Mouse (Mus musculus): ENCODE measurements around the gene Rbm6. TPM values are rescaled to one million over a fixed set of nuclear protein-coding genes. Genes with fewer than 3 reads are reported as not detected.

Rbm6 gene
- polyA plus RNA-seq, 1 experiment, result 62.5 TPM

- Histone ChIP-seq H3K4me3 (ENCODE audit: insufficient read depth, low read length) (peak overlapping the region; percentile 78), H3K27ac (ENCODE audit: insufficient read depth, low read length) (0 out of 2 replicates have a peak overlapping the region, but pooled peaks have one; percentile 68), H3K4me1 (ENCODE audit: control insufficient read depth, insufficient read depth, low read length) (no peaks in the 10 kb centered on the region; the same call in 1 of the 2 replicates)
- no peak for TF ChIP-seq CTCF (IDR thresholded peaks at IDR 0.05; ENCODE audit: extremely low read depth, insufficient read depth, low read length)
- no peak for TF ChIP-seq POLR2A (IDR thresholded peaks at IDR 0.05; ENCODE audit: extremely low read depth, insufficient read depth, low read length)
These were observed 15.3 kb upstream of the Rbm6 start for GRCm38 (mm10) chr9:107888267-107888850.

DNA sequence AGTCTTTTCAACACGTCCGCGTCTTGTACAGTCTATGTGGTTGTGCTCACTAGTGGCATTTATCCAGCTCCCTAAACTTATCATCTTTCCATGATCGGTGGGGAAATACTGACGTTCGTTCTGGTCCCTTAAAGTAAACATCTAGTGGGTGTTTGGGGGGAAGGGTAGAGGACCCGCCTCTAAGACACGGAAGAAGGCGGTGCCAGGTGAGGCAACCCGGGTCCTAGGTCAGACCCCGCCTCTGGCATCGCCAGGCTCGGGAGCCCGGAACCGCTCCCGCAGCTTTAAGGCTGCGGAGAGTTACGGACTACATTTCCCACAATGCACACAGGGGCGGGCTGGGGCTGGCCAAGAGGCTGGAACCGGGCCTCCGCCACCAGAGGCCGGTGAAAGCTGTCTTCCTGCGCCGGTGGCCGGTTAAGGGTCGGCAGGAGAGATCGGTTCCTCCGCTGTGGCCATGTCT, 14.8 kb upstream of the Rbm6 start, which contains the start of gene Mon1a:
Gene Mon1a, plus strand, starts transcription at position 348 of the 463 bp plus-strand sequence.
- no peaks in the 10 kb centered on the region; the same call in 1 of the 2 replicates for H3K4me1 ChIP-seq (ENCODE audit: control insufficient read depth, insufficient read depth, low read length)
- H3K4me3 ChIP-seq (ENCODE audit: insufficient read depth, low read length), result peak within 1 kb of the TSS; percentile 78
- TF ChIP-seq POLR2A (IDR thresholded peaks at IDR 0.05; ENCODE audit: extremely low read depth, insufficient read depth, low read length), result peak; percentile 53
- TF ChIP-seq CTCF (IDR thresholded peaks at IDR 0.05; ENCODE audit: extremely low read depth, insufficient read depth, low read length), result no peak
- 0 out of 2 replicates have a peak within 1 kb of the TSS, but pooled peaks have one; percentile 68 for H3K27ac ChIP-seq (ENCODE audit: insufficient read depth, low read length)

- Histone ChIP-seq H3K4me3 (ENCODE audit: insufficient read depth, low read length) (no peak overlapping the region), H3K27ac (ENCODE audit: insufficient read depth, low read length) (no peak overlapping the region), H3K4me1 (ENCODE audit: control insufficient read depth, insufficient read depth, low read length) (no peaks in the 10 kb centered on the region)
- TF ChIP-seq POLR2A (IDR thresholded peaks at IDR 0.05; ENCODE audit: extremely low read depth, insufficient read depth, low read length) (no peak), CTCF (IDR thresholded peaks at IDR 0.05; ENCODE audit: extremely low read depth, insufficient read depth, low read length) (no peak)
These were observed 7.4 kb upstream of the Rbm6 start for GRCm38 (mm10) chr9:107880411-107880810.

- H3K4me1 ChIP-seq (ENCODE audit: control insufficient read depth, insufficient read depth, low read length), result no peaks in the 10 kb centered on the region; the same call in 1 of the 2 replicates
- TF ChIP-seq POLR2A (IDR thresholded peaks at IDR 0.05; ENCODE audit: extremely low read depth, insufficient read depth, low read length) (peak; percentile 95), CTCF (IDR thresholded peaks at IDR 0.05; ENCODE audit: extremely low read depth, insufficient read depth, low read length) (no peak)
- H3K27ac ChIP-seq (ENCODE audit: insufficient read depth, low read length), result peak overlapping the region; percentile 89
- H3K4me3 ChIP-seq (ENCODE audit: insufficient read depth, low read length), result peak overlapping the region; percentile 55
These were observed 513 bp downstream of the Rbm6 start for GRCm38 (mm10) chr9:107872350-107873098.

DNA sequence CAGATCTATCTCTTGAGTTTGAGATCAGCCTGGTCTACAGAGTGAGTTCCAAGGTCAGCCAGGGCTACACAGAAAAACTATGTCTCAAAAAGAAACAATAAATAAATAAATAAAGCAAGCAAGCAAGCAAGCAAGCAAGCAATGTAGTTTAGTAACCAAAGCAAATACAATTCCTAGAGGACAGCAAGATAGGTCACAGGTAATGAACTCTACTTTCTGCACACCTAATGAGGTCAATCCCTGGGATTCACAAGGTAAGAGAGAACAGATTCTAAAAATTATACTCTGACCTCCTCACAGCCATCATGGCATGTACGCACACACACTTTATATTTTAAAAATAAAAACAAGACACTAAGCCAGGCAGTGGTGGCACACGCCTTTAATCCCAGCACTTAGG, 7.0 kb downstream of the Rbm6 start:
- Histone ChIP-seq H3K4me1 (ENCODE audit: control insufficient read depth, insufficient read depth, low read length) (no peaks in the 10 kb centered on the region), H3K4me3 (ENCODE audit: insufficient read depth, low read length) (no peak overlapping the region), H3K27ac (ENCODE audit: insufficient read depth, low read length) (no peak overlapping the region)
- TF ChIP-seq POLR2A (IDR thresholded peaks at IDR 0.05; ENCODE audit: extremely low read depth, insufficient read depth, low read length), result no peak
- TF ChIP-seq CTCF (IDR thresholded peaks at IDR 0.05; ENCODE audit: extremely low read depth, insufficient read depth, low read length), result no peak

DNA sequence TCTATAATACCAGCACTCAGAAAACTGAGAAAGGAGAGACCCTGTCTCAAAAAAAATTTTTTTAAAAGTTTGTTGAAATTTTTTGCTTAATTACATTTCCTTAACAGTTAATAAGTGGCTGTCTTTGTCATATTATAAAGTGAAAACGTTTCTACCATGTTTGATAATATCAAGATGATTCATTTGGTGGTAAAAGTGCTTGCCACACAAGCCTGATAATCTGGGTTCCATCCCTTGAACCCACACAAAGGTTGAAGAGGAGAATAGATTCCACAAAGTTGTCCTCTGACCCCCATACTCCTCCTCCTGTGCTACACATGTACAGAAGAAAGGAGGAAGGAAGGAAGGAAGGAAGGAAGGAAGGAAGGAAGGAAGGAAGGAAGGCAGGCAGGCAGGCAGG, 8.5 kb downstream of the Rbm6 start:
- TF ChIP-seq CTCF (IDR thresholded peaks at IDR 0.05; ENCODE audit: extremely low read depth, insufficient read depth, low read length), result no peak
- no peak for TF ChIP-seq POLR2A (IDR thresholded peaks at IDR 0.05; ENCODE audit: extremely low read depth, insufficient read depth, low read length)

GRCm38 (mm10) chr9:107858343-107858742, 14.7 kb downstream of the Rbm6 start:
- Histone ChIP-seq H3K27ac (ENCODE audit: insufficient read depth, low read length) (no peak overlapping the region), H3K4me1 (ENCODE audit: control insufficient read depth, insufficient read depth, low read length) (no peaks in the 10 kb centered on the region), H3K4me3 (ENCODE audit: insufficient read depth, low read length) (no peak overlapping the region)
- TF ChIP-seq POLR2A (IDR thresholded peaks at IDR 0.05; ENCODE audit: extremely low read depth, insufficient read depth, low read length), result no peak
- TF ChIP-seq CTCF (IDR thresholded peaks at IDR 0.05; ENCODE audit: extremely low read depth, insufficient read depth, low read length), result no peak

More for the DNA sequence above, 8.5 kb downstream of the Rbm6 start:
- no peaks in the 10 kb centered on the region for H3K4me1 ChIP-seq (ENCODE audit: control insufficient read depth, insufficient read depth, low read length)
- no peak overlapping the region for H3K4me3 ChIP-seq (ENCODE audit: insufficient read depth, low read length)
- H3K27ac ChIP-seq (ENCODE audit: insufficient read depth, low read length), result no peak overlapping the region

- Histone ChIP-seq H3K4me3 (ENCODE audit: insufficient read depth, low read length) (no peak overlapping the region), H3K27ac (ENCODE audit: insufficient read depth, low read length) (no peak overlapping the region), H3K4me1 (ENCODE audit: control insufficient read depth, insufficient read depth, low read length) (no peaks in the 10 kb centered on the region; the same call in 1 of the 2 replicates)
- no peak for TF ChIP-seq POLR2A (IDR thresholded peaks at IDR 0.05; ENCODE audit: extremely low read depth, insufficient read depth, low read length)
- no peak for TF ChIP-seq CTCF (IDR thresholded peaks at IDR 0.05; ENCODE audit: extremely low read depth, insufficient read depth, low read length)
These were observed 24.1 kb downstream of the Rbm6 start for GRCm38 (mm10) chr9:107848922-107849321.

DNA sequence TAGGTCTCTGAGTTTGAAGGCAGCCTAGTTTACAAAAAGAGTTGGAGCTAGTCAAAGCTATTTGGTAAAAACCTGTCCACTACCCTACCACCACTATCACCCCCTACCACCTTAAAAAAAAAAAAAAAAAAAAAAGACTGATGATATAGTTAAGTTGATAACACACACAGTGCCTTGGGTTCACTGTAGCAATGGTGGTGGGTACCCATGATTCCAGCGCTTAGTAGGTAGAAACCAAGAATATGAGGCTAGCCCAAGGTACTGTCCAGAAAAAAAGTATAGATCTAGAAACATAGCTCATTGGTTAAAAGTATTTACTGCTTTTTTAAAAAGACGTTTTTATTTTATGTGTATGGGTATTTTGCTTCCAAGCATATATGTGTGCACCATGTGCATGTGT, 30.3 kb downstream of the Rbm6 start:
- no peak overlapping the region for H3K4me3 ChIP-seq (ENCODE audit: insufficient read depth, low read length)
- TF ChIP-seq POLR2A (IDR thresholded peaks at IDR 0.05; ENCODE audit: extremely low read depth, insufficient read depth, low read length), result no peak
- TF ChIP-seq CTCF (IDR thresholded peaks at IDR 0.05; ENCODE audit: extremely low read depth, insufficient read depth, low read length), result no peak
- no peak overlapping the region for H3K27ac ChIP-seq (ENCODE audit: insufficient read depth, low read length)
- H3K4me1 ChIP-seq (ENCODE audit: control insufficient read depth, insufficient read depth, low read length), result no peaks in the 10 kb centered on the region; the same call in 1 of the 2 replicates

Data from cortical plate, adult 2 months (tissue).